Mouse (Mus musculus) gastrocnemius, postnatal 25 days (tissue): ENCODE measurements around the gene Gmpr. TPM values are rescaled to one million over a fixed set of nuclear protein-coding genes. Genes with fewer than 3 reads are reported as not detected.

Experiments
- total RNA-seq, 2 experiments: library from RNA; stranded (reverse); gene quantifications; 1 replicate in 1 of 2; 2 replicates in 1 of 2; pipeline ENCODE4 v1.2.3; 2021

Gene Gmpr
- total RNA-seq, 2 experiments from 2014 or later, result 132 to 159 TPM

Other genes starting within 250 kb of the Gmpr start
- 10 to 100 TPM in 1 of 2 experiments, 1 to 10 TPM in 1; 6.1 to 11.4 TPM for gene Mylip, start 117.7 kb upstream of the Gmpr start, total RNA-seq